Mouse (Mus musculus) cerebellum, adult (tissue): ENCODE measurements around the gene Ackr4.
A peak's percentile ranks its signal among the peaks of the same experiment; 100 is the strongest.

ENCODE experiments used
- ATAC-seq: cut with Nextera tagmentation; 2 replicates; pipeline ENCODE4 v1.9.2; 2017; ENCODE audit warnings: mild to moderate bottlenecking, moderate library complexity, mixed read lengths; ENCODE audit not compliant: insufficient number of reproducible peaks, low FRiP score, low TSS enrichment

The Ackr4 gene

DNA sequence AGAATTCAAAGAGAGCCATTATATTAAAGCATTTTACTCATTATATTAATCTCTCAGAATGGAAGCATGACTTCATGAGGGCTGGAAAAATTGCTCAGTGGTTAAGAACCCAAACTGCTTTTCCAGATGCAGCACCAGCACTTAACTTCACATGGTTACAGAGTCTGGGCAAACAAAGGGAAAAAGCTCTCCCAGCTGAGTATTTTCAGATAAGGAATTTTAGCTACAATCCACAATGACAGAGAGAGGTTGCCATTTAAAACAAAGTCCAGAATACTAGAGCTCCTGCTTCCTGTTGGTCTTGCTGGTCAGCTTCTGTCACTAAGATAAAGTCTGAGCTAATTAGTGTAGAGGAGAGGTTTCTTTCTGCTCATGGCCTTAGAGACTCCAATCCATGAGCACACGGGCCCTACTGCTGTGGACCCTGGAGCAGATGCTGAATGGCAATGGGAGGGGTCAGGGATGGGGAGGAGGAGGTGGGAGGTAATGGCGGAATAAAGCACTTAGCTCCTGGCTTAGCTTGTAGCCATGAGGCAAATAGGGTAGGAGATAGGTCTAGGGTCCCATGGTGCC lies 18.1 kb downstream of the Ackr4 start:
- ATAC-seq = no peak

GRCm38 (mm10) chr9:104107482-104107881 lies 19.3 kb downstream of the Ackr4 start:
- ATAC-seq = no peak

DNA sequence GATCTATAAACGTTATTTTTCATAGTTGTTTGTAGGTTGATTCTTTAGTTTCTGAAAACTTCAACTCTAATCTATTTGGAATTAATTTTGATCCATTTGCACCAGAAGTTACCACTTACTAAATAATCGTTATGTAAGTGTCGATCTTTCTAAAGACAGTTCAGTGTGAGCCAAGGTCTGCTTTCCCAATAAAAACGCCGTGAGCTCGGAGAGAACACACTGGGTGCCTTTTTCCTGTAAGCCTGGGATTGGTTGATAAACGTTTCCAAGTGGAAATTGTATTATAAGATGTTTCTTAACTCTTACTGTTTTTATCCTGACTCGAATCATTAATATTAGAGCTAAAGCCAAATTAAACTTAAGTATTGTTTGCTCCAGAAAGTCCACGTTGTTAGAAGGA lies 19.8 kb downstream of the Ackr4 start:
- no peak for ATAC-seq

- no peak for ATAC-seq
Measured at GRCm38 (mm10) chr9:104104986-104105385, 21.7 kb downstream of the Ackr4 start.

DNA sequence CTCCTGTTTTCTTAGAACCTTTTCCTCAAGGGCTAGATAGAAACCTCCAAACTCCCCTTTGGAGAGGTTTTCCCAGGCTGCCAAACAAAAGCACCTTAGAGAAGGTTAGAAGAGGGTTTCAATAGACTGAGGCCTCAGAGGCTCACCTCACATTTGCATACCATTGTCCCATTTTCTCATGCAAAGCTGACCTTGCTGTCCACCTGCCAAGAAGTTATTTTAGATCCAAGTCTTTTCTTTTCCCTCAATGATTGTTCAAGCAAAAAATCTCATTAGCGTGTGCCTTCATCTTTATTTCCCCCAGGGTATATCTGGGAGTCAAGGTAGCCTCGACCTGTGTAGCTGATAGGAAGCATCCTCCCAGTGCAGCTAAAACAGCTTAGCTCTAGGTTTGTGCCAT lies 23.8 kb downstream of the Ackr4 start:
- no peak for ATAC-seq

GRCm38 (mm10) chr9:104102301-104102700 lies 24.4 kb downstream of the Ackr4 start:
- no peak for ATAC-seq

GRCm38 (mm10) chr9:104101458-104101857 lies 25.3 kb downstream of the Ackr4 start:
- no peak for ATAC-seq

GRCm38 (mm10) chr9:104100822-104101221 lies 25.9 kb downstream of the Ackr4 start:
- ATAC-seq = no peak

GRCm38 (mm10) chr9:104099060-104099459 lies 27.7 kb downstream of the Ackr4 start:
- ATAC-seq = no peak

GRCm38 (mm10) chr9:104098256-104098655 lies 28.5 kb downstream of the Ackr4 start:
- no peak for ATAC-seq

GRCm38 (mm10) chr9:104092945-104093344 lies 33.8 kb downstream of the Ackr4 start:
- ATAC-seq = no peak

GRCm38 (mm10) chr9:104088555-104088954 lies 38.2 kb downstream of the Ackr4 start:
- no peak for ATAC-seq

DNA sequence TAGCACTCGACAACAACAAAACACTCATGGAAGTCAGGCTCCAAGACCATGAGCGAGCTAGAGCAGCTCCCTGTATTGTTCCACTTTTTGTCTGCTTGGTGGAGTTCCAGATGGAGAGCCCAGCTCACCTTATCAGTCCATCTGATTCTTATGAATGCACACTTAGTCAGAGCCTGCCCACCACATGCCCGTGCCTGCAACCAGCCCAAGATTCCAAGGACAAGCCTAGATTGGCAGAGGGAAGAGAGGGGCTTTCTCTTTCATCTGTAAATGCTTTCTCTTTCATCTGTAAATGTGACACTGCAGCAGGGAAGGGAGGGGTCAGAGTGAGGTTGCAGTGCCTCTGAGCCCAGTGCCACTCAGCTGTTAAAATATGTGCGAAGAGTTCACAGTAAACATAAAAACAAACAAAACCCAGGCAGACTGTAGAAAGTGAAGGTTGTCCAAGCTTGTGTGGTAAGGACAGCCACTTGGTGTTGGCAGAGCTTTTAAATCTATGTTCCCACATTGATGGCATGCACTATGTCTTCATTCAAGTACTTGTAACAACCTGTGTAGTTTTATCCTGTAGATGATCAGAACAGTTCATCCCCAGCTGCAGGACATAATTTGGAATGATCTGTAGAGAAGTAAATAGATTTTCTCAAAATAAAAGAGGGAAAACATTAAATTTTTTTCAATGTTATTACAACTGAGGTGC lies 40.9 kb downstream of the Ackr4 start:
- no peak for ATAC-seq

DNA sequence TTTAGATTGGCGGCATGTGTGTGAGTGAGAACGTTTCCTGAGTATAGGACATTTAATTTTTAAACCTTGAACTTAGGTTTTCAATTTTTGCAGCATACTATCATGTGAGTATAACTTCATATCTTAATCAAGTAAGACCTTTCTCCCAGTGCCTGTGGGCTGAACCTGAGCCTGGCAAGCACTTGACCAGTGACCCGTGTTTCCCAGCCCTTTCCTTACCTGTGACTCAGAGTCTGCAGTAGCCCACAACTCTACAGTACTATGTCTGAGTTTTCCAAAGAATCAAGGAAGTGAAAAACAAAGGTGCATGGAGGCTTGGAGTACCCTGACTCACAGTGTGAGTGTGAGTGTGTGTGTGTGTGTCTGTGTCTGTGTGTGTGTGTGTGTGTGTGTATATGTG lies 46.7 kb downstream of the Ackr4 start:
- no peak for ATAC-seq

DNA sequence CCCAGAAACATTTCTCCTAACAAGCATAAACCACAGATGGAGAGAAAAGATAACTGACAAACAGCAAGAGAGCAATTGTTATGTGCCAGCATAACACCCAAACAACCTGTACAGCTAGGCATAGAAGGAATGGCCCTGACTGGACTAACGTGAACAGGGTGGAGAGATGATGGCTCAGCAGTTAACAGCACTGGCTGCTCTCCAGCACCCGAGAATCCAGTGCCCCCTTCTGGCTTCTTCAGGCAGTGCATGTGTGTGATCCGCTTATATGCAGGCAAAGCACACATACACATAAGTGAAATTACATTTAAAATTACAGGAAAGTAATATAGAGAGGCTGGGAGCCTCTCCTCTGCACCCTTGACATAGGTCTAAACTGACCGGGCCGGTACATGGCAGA lies 47.4 kb downstream of the Ackr4 start:
- ATAC-seq = no peak

- ATAC-seq = no peak
Measured at GRCm38 (mm10) chr9:104078780-104079179, 48.0 kb downstream of the Ackr4 start.

GRCm38 (mm10) chr9:104075808-104076207 lies 50.9 kb downstream of the Ackr4 start:
- ATAC-seq = no peak

DNA sequence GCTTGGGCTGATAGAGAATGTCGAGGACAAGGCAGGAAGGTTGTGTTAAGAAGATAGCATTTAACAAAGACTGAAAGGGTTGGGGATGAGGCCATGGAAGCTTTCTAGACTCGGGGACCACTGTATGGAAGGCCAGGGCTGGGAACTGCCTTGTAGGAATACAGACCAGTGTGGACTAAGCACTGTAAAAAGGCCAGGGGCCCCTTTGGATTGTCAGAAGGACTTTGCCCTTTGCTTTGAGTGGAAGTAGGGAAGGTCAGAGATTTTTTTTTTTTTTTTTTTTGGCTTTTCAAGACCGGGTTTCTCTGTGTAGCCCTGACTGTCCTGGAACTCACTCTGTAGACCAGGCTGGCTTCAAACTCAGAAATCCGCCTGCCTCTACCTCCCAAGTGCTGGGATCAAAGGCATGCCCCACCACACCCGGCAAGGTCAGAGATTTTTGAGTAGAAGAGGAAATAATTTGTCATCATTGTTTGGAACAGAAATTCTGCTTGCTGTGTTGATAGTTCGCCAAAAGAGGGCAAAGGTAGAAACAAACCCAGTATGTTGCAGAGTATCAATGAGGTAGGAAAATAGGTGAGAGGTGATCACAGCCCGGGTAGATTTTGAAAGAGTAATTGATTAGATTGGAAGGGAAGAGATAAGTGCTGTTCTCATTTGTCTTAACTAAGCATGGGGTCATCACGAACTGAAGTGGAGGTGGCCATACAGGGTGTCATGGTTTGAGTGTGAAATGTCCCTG lies 55.7 kb downstream of the Ackr4 start:
- no peak for ATAC-seq

- ATAC-seq = no peak
Measured at GRCm38 (mm10) chr9:104070241-104070640, 56.5 kb downstream of the Ackr4 start.

- ATAC-seq = no peak
Measured at GRCm38 (mm10) chr9:104064571-104064970, 62.2 kb downstream of the Ackr4 start.

DNA sequence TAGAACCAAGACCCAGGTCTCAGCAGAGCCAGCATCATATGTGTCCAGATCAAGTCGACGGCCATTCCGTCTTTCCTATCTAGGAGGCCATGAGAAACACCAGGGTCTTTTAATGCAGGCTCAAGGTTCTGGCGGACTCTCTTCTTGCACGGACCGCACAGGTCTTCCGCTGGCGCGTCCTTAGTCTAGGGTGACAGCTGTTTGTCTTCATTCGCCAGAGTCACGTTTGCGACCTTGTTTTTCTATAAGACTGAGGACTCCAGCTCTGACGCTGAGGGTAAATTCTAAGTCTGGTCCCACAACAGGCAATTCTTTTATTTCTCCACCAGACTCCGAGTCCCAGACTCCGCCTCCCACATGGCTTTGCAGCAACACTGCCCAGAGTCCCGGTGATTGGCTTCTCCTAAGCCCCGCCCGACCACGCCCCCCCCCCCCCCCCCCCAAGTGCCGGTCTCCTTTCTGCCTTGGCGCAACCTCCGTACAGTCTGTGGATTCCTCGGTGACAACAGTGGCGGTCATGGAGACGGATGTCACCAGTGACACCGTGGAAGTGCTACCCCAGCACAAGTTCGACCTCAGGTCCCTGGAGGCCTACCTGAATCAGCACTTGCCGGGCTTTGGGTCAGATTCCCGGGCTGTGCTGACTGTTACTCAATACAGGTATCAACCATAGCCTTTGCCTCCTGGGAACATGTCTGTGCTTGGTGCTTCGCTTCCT lies 63.3 kb downstream of the Ackr4 start, which contains the start of gene Acad11:
Acad11 (plus strand) TSS at position 134 of the 718 bp plus-strand sequence.
- peak; percentile 80 for ATAC-seq
